Mouse (Mus musculus): ENCODE measurements around the gene Gabarapl1. TPM values are rescaled to one million over a fixed set of nuclear protein-coding genes. Genes with fewer than 3 reads are reported as not detected.

Gabarapl1 gene
- total and polyA plus RNA-seq, 2 experiments from 2014 or later = 275 to 276 TPM

- Histone ChIP-seq H3K27ac (ENCODE audit: low read depth, low read length) (peak overlapping the region; percentile 91), H3K4me2 (ENCODE audit: low read depth) (peak overlapping the region; percentile 73), H3K9me3 (ENCODE audit: low read length) (no peaks in the 10 kb centered on the region), H3K4me1 (ENCODE audit: insufficient read depth) (peaks cover 17% of the 10 kb centered on the region), H3K9ac (peak overlapping the region; percentile 92), H3K4me3 (ENCODE audit: low read depth, low read length) (peak overlapping the region; percentile 91), H3K36me3 (ENCODE audit: insufficient read depth) (peaks cover 25% of the 10 kb centered on the region), H3K27me3 (ENCODE audit: insufficient read depth, low read length) (no peaks in the 10 kb centered on the region)
- DNase-seq = peak; percentile 18
- ATAC-seq = peak; percentile 5; the same call in 1 of the 2 replicates
- TF ChIP-seq CTCF (IDR thresholded peaks at IDR 0.05; ENCODE audit: low read depth) = no peak
- 25% methylated on average over 4 of the region's 4 CpGs for WGBS
These were observed 1.7 kb downstream of the Gabarapl1 start for GRCm38 (mm10) chr6:129534627-129535190.

DNA sequence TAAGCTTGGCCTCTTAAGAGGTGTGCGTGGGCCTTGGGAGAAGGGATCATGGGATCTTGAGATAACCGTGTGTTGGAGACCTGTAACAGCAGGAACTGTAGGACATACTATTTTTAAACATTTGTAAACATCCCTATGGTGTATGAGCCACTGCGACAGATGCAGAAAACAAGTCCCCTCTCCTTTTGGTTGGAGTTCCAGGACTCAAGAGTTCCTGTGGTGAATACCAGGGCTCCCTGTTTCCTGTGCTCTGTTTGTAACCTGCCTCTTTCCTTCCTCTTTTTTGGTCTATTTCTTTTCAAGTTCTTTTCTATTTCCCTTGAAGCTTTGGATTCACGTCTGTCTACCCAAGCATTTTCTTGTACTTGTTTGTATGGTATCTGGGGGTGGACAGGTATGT lies 2.8 kb downstream of the Gabarapl1 start:
- no peak overlapping the region for H3K27ac ChIP-seq (ENCODE audit: low read depth, low read length)
- no peaks in the 10 kb centered on the region for H3K27me3 ChIP-seq (ENCODE audit: insufficient read depth, low read length)
- ATAC-seq = no peak
- DNase-seq = no peak
- H3K4me3 ChIP-seq (ENCODE audit: low read depth, low read length) = peak overlapping the region; percentile 6; the same call in 1 of the 2 replicates
- no peak overlapping the region for H3K9ac ChIP-seq
- TF ChIP-seq CTCF (IDR thresholded peaks at IDR 0.05; ENCODE audit: low read depth) = no peak
- no peaks in the 10 kb centered on the region for H3K9me3 ChIP-seq (ENCODE audit: low read length)
- peaks cover 35% of the 10 kb centered on the region for H3K36me3 ChIP-seq (ENCODE audit: insufficient read depth)
- peak overlapping the region; percentile 73 for H3K4me2 ChIP-seq (ENCODE audit: low read depth)
- H3K4me1 ChIP-seq (ENCODE audit: insufficient read depth) = peaks cover 17% of the 10 kb centered on the region
- 85% methylated on average over 4 of the region's 4 CpGs for WGBS

DNA sequence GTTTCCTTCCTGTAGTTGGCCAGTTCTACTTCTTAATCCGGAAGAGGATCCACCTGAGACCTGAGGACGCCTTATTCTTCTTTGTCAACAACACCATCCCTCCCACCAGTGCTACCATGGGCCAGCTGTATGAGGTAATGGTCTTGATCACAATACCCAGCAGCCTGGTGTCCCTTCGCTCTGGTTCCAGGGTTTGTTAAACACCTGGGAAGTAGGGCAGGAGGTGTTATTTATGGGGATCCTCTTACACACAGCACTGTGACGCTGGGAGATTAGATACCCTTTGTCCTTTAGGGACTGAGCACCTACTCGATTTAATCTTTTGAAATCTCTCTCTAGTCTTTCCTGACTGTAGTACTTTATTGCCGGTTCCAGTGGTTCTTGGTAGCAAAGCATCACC lies 5.6 kb downstream of the Gabarapl1 start:
- ATAC-seq (no peak), DNase-seq (no peak)
- Histone ChIP-seq H3K27ac (ENCODE audit: low read depth, low read length) (no peak overlapping the region), H3K36me3 (ENCODE audit: insufficient read depth) (peaks cover 58% of the 10 kb centered on the region), H3K9ac (no peak overlapping the region), H3K27me3 (ENCODE audit: insufficient read depth, low read length) (no peaks in the 10 kb centered on the region), H3K9me3 (ENCODE audit: low read length) (no peaks in the 10 kb centered on the region), H3K4me2 (ENCODE audit: low read depth) (no peak overlapping the region), H3K4me1 (ENCODE audit: insufficient read depth) (peaks cover 14% of the 10 kb centered on the region), H3K4me3 (ENCODE audit: low read depth, low read length) (no peak overlapping the region)
- no peak for TF ChIP-seq CTCF (IDR thresholded peaks at IDR 0.05; ENCODE audit: low read depth)
- 86% methylated on average over 6 of the region's 6 CpGs for WGBS

GRCm38 (mm10) chr6:129541931-129542330 lies 9.0 kb downstream of the Gabarapl1 start:
- no peak for TF ChIP-seq CTCF (IDR thresholded peaks at IDR 0.05; ENCODE audit: low read depth)
- Histone ChIP-seq H3K9me3 (ENCODE audit: low read length) (no peaks in the 10 kb centered on the region), H3K4me2 (ENCODE audit: low read depth) (no peak overlapping the region), H3K27me3 (ENCODE audit: insufficient read depth, low read length) (no peaks in the 10 kb centered on the region), H3K4me3 (ENCODE audit: low read depth, low read length) (no peak overlapping the region), H3K9ac (no peak overlapping the region), H3K36me3 (ENCODE audit: insufficient read depth) (peaks cover 58% of the 10 kb centered on the region), H3K27ac (ENCODE audit: low read depth, low read length) (no peak overlapping the region), H3K4me1 (ENCODE audit: insufficient read depth) (no peaks in the 10 kb centered on the region)
- WGBS = 59% methylated on average over 9 of the region's 9 CpGs
- no peak for DNase-seq
- ATAC-seq = no peak

DNA sequence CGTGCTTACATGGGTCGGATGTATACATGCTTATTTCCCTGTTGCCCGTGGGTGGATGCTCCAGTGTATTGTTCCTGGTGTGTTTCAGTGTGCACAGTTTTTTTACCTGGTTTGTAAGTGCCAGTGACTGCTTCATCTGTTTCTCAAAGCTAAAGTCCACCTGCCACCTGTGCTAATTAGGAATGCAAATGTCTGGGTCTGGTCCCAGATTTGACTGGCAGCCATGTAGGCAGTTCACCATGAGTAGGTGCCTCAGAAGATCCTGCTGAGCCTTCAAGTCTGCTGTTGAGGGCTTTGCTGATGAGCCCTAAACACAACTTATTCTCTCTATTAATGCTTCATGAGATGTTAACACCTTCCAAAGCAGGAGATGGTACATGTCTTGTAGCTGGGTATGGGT lies 9.6 kb downstream of the Gabarapl1 start:
- no peaks in the 10 kb centered on the region for H3K4me1 ChIP-seq (ENCODE audit: insufficient read depth)
- WGBS = 92% methylated on average over 3 of the region's 3 CpGs
- DNase-seq (no peak), ATAC-seq (no peak)
- no peak overlapping the region for H3K27ac ChIP-seq (ENCODE audit: low read depth, low read length)
- H3K4me3 ChIP-seq (ENCODE audit: low read depth, low read length) = no peak overlapping the region
- no peak for TF ChIP-seq CTCF (IDR thresholded peaks at IDR 0.05; ENCODE audit: low read depth)
- H3K4me2 ChIP-seq (ENCODE audit: low read depth) = no peak overlapping the region
- H3K9me3 ChIP-seq (ENCODE audit: low read length) = no peaks in the 10 kb centered on the region
- H3K36me3 ChIP-seq (ENCODE audit: insufficient read depth) = peaks cover 55% of the 10 kb centered on the region
- no peak overlapping the region for H3K9ac ChIP-seq
- no peaks in the 10 kb centered on the region for H3K27me3 ChIP-seq (ENCODE audit: insufficient read depth, low read length)

DNA sequence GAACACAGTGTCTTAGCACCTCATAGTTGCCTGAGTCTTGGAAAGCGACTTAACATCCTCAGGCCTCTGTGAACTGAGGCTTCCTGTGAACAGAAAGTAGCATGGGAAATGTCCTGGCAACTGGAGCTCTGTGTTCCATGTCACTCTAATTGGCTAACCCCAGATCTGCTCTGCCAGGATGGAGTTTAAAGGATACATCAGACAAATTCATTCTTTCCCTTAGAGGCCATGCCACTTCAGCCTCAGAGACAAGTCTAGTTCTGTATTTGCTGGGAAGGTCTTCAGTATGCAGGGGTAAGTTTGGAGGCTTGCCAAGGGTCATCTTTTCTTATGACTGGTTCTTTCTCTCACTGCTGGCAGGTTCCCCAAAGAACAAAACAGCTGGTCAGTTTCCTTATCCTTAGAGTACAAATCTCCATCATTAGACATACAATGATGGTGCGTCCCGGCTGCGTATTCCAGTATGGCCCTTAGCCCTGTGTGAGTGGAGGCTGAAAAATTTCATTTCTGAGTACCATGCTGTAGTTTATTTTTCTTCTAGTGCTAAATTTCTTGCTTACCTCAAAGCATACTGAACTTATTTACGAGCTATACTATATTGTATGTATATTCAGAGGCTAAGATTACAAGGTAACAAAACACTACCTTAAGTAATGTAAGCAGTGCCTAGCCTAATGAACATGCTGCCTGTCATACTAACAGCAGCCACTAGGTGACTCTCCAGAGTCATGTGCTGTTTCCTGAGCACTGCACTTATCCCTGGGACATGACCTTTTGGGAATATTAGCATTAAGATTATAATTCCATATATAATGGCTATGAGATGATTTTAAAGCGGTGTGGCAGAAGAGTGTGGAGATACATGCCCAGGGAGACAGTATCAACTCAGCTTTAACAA lies 11.0 kb downstream of the Gabarapl1 start:
- no peak overlapping the region for H3K9ac ChIP-seq
- no peak overlapping the region for H3K27ac ChIP-seq (ENCODE audit: low read depth, low read length)
- ATAC-seq (peak; percentile 84), DNase-seq (peak; percentile 81)
- H3K4me2 ChIP-seq (ENCODE audit: low read depth) = no peak overlapping the region
- peak; percentile 94 for TF ChIP-seq CTCF (IDR thresholded peaks at IDR 0.05; ENCODE audit: low read depth)
- WGBS = 50% methylated on average over 6 of the region's 6 CpGs
- no peak overlapping the region for H3K4me3 ChIP-seq (ENCODE audit: low read depth, low read length)
- no peaks in the 10 kb centered on the region for H3K4me1 ChIP-seq (ENCODE audit: insufficient read depth)
- no peaks in the 10 kb centered on the region for H3K9me3 ChIP-seq (ENCODE audit: low read length)
- peaks cover 41% of the 10 kb centered on the region for H3K36me3 ChIP-seq (ENCODE audit: insufficient read depth)
- no peaks in the 10 kb centered on the region for H3K27me3 ChIP-seq (ENCODE audit: insufficient read depth, low read length)

- H3K27ac ChIP-seq (ENCODE audit: low read depth, low read length) = no peak overlapping the region
- H3K4me3 ChIP-seq (ENCODE audit: low read depth, low read length) = no peak overlapping the region
- H3K27me3 ChIP-seq (ENCODE audit: insufficient read depth, low read length) = no peaks in the 10 kb centered on the region
- peaks cover 9% of the 10 kb centered on the region; the same call in 1 of the 2 replicates for H3K36me3 ChIP-seq (ENCODE audit: insufficient read depth)
- H3K4me2 ChIP-seq (ENCODE audit: low read depth) = no peak overlapping the region
- no peak for ATAC-seq
- TF ChIP-seq CTCF (IDR thresholded peaks at IDR 0.05; ENCODE audit: low read depth) = no peak
- whole genome bisulfite sequencing = 88% methylated on average over 2 of the region's 2 CpGs
- no peaks in the 10 kb centered on the region for H3K4me1 ChIP-seq (ENCODE audit: insufficient read depth)
- no peak overlapping the region for H3K9ac ChIP-seq
- no peaks in the 10 kb centered on the region for H3K9me3 ChIP-seq (ENCODE audit: low read length)
- DNase-seq = no peak
These were observed 14.3 kb downstream of the Gabarapl1 start for GRCm38 (mm10) chr6:129547277-129547676.
